Mouse (Mus musculus): ENCODE results near the gene Evpl.
A peak's percentile ranks its signal among the peaks of the same experiment; 100 is the strongest.

Evpl gene

GRCm38 (mm10) chr11:116255090-116255981 lies 17.5 kb upstream of the Evpl start:
- DNase-seq (ENCODE audit: low spot score in 2 of 2) = no peak

DNA sequence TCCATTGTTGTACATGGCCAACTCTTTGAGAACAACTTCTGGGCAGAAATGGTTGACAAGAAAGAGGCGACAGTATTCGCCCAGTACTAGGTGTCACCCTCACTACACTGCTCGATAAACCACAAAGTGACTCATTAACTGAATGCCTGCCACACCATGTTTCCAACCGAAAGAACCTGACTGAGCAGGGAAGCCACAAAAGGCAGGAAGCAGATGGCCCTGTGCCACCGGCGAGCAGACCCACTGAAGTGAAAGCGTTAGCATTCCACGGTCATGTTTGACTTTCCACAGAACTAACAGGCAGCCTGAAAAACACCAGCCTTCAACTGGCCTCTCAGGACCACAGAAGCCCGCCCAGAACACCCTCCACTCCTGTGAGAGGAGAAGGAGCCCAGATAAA lies 16.8 kb upstream of the Evpl start:
- DNase-seq (ENCODE audit: low spot score in 2 of 2) = no peak

- no peak for DNase-seq (ENCODE audit: low spot score in 2 of 2)
Observed at GRCm38 (mm10) chr11:116253076-116253600, 15.3 kb upstream of the Evpl start.

GRCm38 (mm10) chr11:116250898-116251297 lies 13.0 kb upstream of the Evpl start:
- DNase-seq (ENCODE audit: low spot score in 2 of 2) = no peak

- DNase-seq (ENCODE audit: low spot score in 2 of 2) = no peak
Observed at GRCm38 (mm10) chr11:116247502-116248222, 9.8 kb upstream of the Evpl start.

DNA sequence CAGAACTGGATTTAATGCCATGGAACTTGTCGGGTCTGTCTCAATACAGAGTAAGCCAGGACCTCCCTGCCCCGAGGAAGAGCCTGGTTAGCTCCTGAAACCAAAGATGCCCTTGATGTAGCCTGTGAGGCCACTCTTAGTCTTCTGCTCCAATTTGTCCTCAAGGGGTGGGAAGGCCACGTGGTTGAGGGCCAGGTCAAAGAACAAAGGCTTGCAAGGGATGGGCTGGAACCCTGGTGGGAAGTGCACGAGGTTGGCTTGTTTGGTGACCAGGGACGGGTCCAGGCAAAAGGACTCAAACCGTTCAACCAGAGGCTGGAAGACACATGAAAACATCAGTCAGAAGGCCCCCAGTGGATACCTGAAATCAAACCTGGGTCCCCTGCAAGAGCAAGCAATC lies 7.7 kb upstream of the Evpl start:
- no peak for DNase-seq (ENCODE audit: low spot score in 2 of 2)

DNA sequence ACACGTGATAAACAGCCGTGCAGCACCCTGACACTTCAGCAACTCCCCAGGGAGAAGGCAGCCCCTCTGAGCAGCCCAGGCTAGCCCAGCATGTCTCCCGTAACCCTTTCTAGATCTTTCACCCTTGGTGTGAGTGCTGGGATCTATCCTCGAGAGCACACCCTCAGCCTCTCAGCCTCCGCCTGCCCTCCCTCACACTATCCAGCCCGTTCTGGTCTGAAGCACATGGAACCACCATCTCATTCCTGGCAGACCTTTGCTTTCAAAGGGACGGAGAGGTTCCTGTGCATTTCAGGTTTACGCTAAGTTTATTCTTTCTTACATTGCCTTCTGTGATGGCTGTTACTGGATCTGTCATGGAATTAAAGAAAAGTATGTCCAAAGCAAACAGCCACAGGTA lies 6.7 kb upstream of the Evpl start:
- DNase-seq (ENCODE audit: low spot score in 2 of 2) = no peak

DNA sequence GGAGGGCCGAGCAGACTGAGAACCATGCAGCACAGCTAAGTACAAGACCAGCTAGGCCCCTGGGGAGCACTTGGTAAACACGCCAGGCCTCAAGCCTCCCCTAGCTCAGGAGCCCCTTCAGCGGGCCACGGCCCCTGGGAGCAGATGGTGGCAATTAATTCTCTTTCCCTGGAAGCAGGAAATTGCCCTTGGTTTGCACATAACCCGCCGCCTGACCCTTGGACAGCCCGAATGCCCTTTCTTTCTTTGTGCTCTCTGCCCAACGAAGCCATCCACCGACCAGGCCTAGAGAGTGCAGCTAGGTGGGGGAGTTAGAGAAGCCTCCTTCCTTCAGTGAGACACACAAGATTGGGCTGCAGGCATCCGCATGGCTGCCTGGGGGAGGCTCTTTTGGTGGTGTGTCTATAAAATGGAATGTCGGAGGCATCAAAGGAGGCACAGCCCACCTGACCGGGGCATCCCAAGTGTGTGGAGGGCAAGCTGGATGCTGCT lies 3.9 kb upstream of the Evpl start:
- DNase-seq (ENCODE audit: low spot score in 2 of 2) = no peak

DNA sequence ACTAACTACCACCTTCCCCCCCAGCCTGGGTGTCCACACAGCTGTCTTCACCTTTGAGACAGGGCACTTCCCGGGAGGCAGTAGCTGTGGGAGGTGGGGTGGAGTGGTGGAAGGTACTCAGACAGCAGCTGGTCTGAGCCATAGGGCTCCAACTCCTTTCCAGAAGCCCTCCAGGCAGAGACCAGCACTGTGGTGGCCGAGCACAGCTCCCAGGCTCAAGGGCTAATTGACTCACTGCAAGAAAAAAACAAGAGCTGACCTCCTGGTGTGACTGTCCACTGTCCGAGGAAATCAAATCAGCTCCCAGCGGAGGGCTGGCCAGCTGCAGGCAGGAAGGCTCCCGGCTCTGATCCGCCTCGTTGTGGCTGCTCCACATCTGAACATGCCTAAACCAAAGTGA lies 1.9 kb upstream of the Evpl start:
- no peak for DNase-seq (ENCODE audit: low spot score in 2 of 2)

DNA sequence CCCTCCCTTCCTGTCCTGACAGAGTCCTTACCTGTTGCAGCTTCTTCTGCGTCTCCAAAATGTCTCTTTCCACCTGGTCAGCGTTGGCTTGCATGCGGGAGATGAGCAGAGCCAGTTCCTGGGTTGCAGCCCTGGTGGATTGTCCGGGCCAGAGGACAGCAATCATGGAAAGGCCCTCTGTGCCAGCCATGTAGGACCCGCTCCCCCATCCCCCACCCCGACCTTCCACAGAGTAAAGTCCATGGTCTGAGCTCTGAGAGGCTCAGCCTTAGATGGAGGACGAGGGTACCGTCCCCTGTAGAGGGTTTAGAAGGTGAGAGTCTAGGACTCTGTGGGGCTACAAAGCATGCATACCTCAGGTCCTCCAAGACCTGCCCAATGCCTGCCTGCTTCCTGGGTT lies 3.0 kb downstream of the Evpl start:
- no peak for DNase-seq (ENCODE audit: low spot score in 2 of 2)

GRCm38 (mm10) chr11:116232427-116232826 lies 5.5 kb downstream of the Evpl start:
- DNase-seq (ENCODE audit: low spot score in 2 of 2) = no peak

- DNase-seq (ENCODE audit: low spot score in 2 of 2) = no peak
Observed at GRCm38 (mm10) chr11:116228699-116229098, 9.2 kb downstream of the Evpl start.

DNA sequence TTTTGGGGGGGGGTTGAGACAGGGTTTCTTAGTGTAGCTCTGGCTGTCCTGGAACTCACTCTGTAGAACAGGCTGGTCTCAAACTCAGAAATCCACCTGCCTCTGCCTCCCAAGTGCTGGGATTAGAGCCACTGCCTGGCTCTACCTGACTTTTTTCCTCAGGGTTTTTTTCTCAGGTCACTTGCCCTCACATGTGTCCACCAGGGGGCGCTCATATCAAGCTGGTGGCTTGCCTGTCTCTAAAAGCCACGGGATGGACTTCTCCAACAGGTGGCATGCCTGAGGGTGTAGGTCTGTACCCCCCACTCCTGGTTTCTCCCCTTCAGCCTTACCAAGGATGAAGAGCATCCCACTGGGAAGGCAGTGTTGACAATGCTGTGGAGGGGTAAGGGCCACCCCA lies 11.5 kb downstream of the Evpl start:
- DNase-seq (ENCODE audit: low spot score in 2 of 2) = peak; percentile 64 to 76

DNA sequence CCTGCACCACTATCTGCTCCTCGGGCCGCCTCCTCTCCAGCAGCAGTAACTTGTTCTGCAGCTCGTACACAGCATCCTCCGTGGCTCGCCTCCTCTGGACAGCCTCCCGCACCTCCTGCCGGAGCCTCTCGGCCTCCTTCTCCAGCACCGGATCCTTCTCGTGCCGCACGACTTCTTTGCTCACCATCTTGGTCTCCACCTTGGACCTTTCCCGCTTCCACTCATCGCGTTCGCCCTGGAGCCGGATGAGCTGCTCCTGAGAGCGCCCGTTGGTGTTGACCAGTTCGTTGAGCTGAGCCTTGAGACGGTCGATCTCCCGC lies 15.2 kb downstream of the Evpl start:
- DNase-seq (ENCODE audit: low spot score in 2 of 2) = no peak

DNA sequence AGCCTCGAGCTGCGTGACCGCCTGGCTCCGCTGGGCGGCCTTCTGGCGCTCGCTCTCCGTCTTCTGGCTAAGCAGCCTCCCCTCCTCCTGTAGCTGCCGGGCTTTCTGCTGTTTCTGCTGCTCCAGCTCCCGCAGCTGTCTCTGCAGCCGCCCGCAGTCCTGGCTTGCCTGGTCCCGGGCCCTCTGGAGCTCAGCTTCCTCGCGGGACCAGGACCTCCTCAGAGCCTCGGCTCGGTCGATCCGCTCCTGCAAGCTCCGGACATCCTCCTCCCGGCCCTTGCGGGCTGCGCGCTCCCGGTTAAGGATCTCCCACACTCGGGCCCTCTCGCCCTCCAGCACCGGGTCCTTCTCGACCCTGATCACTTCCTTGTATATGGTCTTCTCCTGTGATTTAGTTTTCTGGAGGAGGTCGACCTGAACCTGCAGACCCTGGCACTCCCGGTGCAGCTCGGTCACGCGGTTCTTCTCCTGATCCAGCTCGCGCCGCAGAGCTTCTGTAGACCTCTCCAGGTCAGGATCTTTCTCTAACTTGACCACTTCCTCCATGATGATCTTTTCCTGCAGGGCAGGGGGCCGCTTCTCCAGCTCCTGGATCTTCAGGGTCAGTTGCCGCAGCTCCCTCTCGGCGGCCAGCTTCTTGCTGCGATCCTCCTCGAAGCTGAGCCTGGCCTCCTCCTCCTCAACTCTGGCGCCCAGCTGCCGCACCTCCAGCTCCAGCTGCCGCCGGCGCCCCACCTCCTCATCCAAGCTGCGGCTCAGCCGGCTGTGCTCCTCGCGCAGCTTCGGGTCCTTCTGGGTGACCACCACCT lies 15.7 kb downstream of the Evpl start:
- no peak for DNase-seq (ENCODE audit: low spot score in 2 of 2)

DNA sequence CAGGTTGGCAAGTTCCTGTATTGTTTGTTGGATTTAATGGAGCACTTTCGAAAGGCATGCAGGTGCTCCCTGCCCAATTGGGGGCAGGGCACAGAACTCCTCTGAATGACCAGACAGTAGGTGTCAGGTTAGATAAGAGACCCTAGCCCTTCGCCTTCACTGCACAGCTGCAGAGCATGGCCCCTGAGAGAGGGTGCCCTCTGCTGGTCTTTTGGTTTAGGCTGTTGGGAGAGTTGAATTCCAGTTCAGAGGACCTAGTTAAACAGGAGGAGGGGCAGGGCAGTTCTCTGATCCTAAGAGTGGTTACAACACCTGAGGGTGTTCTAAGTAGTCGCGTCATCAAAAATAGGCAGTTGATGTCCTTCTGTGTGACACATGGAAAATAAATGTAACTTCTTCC lies 18.0 kb downstream of the Evpl start:
- DNase-seq (ENCODE audit: low spot score in 2 of 2) = peak in 1 of 2 experiments; percentile 66

DNA sequence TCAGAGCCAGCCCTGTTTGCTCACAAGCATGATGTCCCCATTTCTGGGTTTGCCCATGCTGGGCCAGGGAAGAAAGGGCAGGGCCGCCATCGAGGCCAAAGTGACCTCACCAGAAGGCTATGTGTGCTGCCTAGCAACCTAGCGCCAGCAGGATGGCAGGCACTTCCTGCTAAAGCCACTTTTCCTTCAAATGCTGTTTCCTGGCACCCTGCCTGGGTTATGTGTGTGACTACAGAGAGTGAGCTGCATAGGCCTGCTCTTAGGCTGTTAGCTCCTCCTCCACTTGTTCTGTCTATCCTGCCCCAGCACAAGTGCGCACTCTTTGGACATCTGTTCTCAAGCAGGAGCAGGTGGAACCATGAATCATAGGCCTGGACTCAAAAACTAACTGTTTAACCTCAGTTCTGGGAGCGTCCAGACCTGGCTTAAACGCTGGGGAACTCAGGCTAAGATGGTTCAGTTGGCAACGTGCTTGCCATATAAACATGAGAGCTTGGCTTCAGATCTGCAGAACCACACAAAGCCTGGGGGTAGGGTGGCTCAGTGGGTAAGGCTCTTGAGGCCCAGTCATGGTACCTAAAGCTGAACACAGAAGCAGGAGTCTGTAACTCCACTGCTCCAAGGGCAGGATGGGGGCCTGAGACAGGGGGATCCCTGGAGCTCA lies 19.0 kb downstream of the Evpl start:
- peak; percentile 52 to 77 for DNase-seq (ENCODE audit: low spot score in 2 of 2)

- DNase-seq (ENCODE audit: low spot score in 2 of 2) = no peak
Observed at GRCm38 (mm10) chr11:116218263-116218662, 19.6 kb downstream of the Evpl start.

GRCm38 (mm10) chr11:116216549-116216948 lies 21.3 kb downstream of the Evpl start:
- DNase-seq (ENCODE audit: low spot score in 2 of 2) = no peak

DNA sequence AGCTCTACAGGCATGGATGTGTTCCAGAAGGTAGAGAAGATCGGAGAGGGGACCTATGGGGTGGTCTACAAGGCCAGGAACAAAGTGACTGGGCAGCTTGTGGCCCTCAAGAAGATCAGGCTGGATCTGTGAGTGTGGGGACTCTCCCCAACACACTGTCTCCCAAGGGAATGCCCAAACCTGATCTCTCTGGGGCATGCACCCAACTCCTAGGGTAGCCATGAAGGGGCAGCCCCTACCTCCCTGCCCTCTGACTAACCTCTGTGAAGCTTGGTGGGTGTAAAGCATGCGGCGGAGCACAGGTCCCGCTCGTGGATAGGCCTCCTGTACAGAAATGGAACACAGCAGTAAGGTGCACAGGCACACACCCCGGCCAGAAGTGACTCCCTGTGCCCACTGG lies 21.9 kb downstream of the Evpl start:
- DNase-seq (ENCODE audit: low spot score in 2 of 2) = no peak

DNA sequence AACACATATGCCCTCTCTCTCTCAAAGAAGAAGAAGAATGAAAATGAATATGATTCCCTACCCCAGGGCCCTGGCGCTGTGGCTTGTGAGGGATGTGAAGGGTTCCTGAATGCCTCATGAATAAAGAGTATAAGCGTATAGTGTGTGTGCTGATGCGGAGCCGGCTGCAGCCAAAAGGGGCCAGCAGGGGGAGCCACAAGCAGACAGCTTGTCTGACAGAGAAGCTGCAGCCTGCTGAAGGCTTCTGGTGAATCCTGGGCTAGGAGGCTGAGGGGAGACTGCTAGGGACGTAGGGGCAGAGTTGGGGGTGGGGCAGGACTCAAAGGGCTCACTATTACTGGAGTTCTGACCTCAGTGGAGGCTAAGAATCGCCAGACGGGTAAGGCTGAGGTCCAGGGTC lies 22.7 kb downstream of the Evpl start:
- peak; percentile 21 to 45 for DNase-seq (ENCODE audit: low spot score in 2 of 2)

Data from cerebellum, postnatal 4 days (tissue).